Mouse (Mus musculus): ENCODE data around the gene Ptprk.

- TF ChIP-seq CTCF (conservative IDR thresholded peaks at IDR 0.05; ENCODE audit: low read length) (no peak), POU5F1 (IDR thresholded peaks at IDR 0.05; ENCODE audit: borderline replicate concordance, low read length) (no peak)
These were observed 489.6 kb downstream of the Ptprk start for GRCm38 (mm10) chr10:28564110-28564674.

Measured in E14TG2a.4 (cell line).